Mouse (Mus musculus): ENCODE results near the gene Togaram2. TPM values are rescaled to one million over a fixed set of nuclear protein-coding genes. Genes with fewer than 3 reads are reported as not detected.
"Not testable (repeated sequence)": the region's sequence is repeated elsewhere in the genome, so short reads cannot be mapped to it uniquely, and the experiment has no call there.

Gene Togaram2
- polyA plus RNA-seq, 1 experiment = 0.06 TPM

DNA sequence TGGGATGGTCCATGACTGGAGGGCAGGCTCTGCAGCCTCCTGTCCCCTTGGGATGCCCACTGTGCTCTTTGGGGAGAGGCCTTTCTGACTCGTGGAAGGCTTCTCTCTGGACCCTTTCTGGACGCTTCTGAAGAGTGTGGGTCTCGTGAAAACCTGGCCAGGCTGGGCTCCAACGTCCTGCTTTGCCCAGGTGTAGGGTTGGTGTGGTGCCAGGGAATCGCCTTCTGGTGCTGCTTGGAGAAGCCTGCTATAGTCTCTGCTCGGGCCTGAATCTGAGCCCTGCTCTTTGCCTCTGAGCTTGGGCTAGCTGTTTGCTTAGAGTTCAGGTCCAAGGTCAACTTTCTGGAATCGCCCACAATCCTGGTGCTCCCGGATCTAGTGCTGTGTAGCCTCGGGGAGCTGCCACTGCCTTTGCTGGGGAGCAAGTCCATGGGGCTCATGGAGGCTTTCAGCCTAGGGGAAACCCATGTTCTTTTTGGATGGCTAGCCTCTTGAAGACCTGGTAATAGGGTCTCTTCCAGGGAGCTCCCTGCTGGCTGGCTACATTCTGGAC lies 76.6 kb downstream of the Togaram2 start:
- Histone ChIP-seq H3K4me3 (ENCODE audit: insufficient read depth, low read depth, low read length) (no peak overlapping the region), H3K4me1 (ENCODE audit: control insufficient read depth, insufficient read depth, low read length) (no peaks in the 10 kb centered on the region), H3K27ac (ENCODE audit: insufficient read depth, low read depth, low read length) (no peak overlapping the region), H3K36me3 (ENCODE audit: control insufficient read depth, insufficient read depth, low read length) (no peaks in the 10 kb centered on the region), H3K27me3 (replicated peaks; ENCODE audit: control insufficient read depth, insufficient read depth, low read length) (no peaks in the 10 kb centered on the region)
- 72% methylated on average over 9 of the region's 9 CpGs for WGBS
- TF ChIP-seq POLR2A (IDR thresholded peaks at IDR 0.05; ENCODE audit: low read depth, low read length) (no peak), CTCF (conservative IDR thresholded peaks at IDR 0.05; ENCODE audit: insufficient read depth, insufficient read length, low read depth, low read length) (no peak)
- no peak for DNase-seq

DNA sequence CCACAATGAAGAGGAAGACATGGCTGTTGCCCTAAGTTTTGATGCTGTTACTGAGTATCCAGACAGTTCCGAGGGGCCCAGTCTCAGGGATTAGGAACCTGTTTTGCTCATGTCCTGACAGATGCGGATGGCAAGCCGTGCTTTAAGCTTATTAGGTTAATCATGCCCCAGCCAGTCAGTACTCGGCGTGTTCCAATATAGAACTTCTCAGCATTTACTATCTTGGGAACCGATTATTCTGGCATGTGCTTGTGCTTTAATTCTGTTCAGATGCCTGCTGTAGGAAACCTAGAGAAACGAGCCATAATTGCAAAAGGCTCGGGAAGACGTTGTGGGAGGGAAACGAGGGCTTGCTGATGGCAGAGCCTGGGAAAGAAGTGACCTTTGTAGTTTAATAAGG lies 79.8 kb downstream of the Togaram2 start, which contains the start of gene Pcare:
Gene Pcare (minus strand): TSS at position 64 of the 400 bp plus-strand sequence.
- no peak for DNase-seq
- Histone ChIP-seq H3K4me3 (ENCODE audit: insufficient read depth, low read depth, low read length) (no peak within 1 kb of the TSS), H3K36me3 (ENCODE audit: control insufficient read depth, insufficient read depth, low read length) (no peaks in the 10 kb centered on the region), H3K27ac (ENCODE audit: insufficient read depth, low read depth, low read length) (no peak within 1 kb of the TSS), H3K4me1 (ENCODE audit: control insufficient read depth, insufficient read depth, low read length) (no peaks in the 10 kb centered on the region), H3K27me3 (replicated peaks; ENCODE audit: control insufficient read depth, insufficient read depth, low read length) (no peaks in the 10 kb centered on the region)
- TF ChIP-seq CTCF (conservative IDR thresholded peaks at IDR 0.05; ENCODE audit: insufficient read depth, insufficient read length, low read depth, low read length) (no peak), POLR2A (IDR thresholded peaks at IDR 0.05; ENCODE audit: low read depth, low read length) (no peak)
- 57% methylated on average over 10 of the region's 10 CpGs for WGBS

DNA sequence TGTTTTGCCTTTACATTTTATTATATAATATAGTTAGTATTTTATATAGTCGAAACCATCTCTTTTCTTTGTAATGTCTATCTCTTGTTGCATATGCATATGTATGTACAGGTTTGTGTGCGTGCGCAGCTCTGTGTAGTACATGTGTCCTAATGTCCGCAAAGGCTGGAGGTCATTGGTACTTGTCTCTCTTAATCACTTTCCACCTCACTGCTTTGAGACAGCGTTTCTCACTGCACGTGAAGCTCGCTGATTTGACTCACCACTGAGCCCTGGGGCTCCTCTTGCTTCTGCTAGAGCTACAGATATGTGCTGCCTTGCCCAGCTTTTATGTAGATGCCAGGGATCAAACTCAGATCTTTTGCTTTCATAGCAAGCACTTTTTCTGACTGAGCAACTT lies 87.5 kb downstream of the Togaram2 start:
- Histone ChIP-seq H3K27ac (ENCODE audit: insufficient read depth, low read depth, low read length) (no peak overlapping the region), H3K4me1 (ENCODE audit: control insufficient read depth, insufficient read depth, low read length) (no peaks in the 10 kb centered on the region), H3K36me3 (ENCODE audit: control insufficient read depth, insufficient read depth, low read length) (no peaks in the 10 kb centered on the region), H3K4me3 (ENCODE audit: insufficient read depth, low read depth, low read length) (no peak overlapping the region), H3K27me3 (replicated peaks; ENCODE audit: control insufficient read depth, insufficient read depth, low read length) (no peaks in the 10 kb centered on the region)
- DNase-seq = no peak
- TF ChIP-seq POLR2A (IDR thresholded peaks at IDR 0.05; ENCODE audit: low read depth, low read length) (no peak), CTCF (conservative IDR thresholded peaks at IDR 0.05; ENCODE audit: insufficient read depth, insufficient read length, low read depth, low read length) (no peak)
- 71% methylated on average over 7 of the region's 7 CpGs for WGBS

DNA sequence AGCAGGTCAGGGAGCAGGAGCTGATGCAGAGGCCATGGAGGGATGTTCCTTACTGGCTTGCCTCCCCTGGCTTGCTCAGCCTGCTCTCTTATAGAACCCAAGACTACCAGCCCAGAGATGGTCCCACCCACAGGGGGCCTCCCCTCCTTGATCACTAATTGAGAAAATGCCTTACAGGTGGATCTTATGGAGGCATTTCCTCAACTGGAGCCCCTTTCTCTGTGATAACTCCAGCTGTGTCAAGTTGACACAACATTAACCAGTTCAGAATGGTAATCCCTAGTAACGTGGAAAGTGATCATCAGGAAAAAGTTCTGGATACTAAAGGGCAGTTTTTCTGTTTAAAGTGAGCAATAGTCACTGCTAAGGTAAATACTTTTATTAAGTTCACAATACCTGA lies 95.1 kb downstream of the Togaram2 start, which contains the start of gene Clip4:
Gene Clip4 (plus strand): TSS at position 301 of the 400 bp plus-strand sequence.
- not testable (repeated sequence) for DNase-seq; H3K4me1 ChIP-seq (ENCODE audit: control insufficient read depth, insufficient read depth, low read length); H3K27me3 ChIP-seq (replicated peaks; ENCODE audit: control insufficient read depth, insufficient read depth, low read length); H3K4me3 ChIP-seq (ENCODE audit: insufficient read depth, low read depth, low read length); H3K27ac ChIP-seq (ENCODE audit: insufficient read depth, low read depth, low read length); H3K36me3 ChIP-seq (ENCODE audit: control insufficient read depth, insufficient read depth, low read length)
- WGBS = 77% methylated on average over 1 of the region's 1 CpGs

DNA sequence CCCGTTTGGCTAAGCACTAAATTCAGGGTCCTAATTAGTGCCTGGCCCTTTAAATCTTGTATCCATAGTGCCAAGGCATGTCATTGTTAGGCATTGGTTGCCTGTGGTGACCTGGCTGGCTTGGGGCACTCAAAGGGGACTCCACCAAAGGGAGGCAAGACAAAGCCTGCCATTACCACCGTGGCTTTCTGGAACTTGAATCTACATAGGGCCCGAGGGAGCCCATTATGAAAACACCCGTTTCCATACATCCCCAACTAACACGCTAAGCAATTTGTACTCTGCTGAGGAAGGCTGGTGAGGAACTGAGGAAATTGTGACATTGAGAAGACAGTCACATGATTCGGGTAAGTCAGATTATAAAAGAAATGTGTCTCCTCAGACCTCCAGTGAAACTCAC lies 96.5 kb downstream of the Togaram2 start:
- no peak overlapping the region for H3K4me3 ChIP-seq (ENCODE audit: insufficient read depth, low read depth, low read length)

DNA sequence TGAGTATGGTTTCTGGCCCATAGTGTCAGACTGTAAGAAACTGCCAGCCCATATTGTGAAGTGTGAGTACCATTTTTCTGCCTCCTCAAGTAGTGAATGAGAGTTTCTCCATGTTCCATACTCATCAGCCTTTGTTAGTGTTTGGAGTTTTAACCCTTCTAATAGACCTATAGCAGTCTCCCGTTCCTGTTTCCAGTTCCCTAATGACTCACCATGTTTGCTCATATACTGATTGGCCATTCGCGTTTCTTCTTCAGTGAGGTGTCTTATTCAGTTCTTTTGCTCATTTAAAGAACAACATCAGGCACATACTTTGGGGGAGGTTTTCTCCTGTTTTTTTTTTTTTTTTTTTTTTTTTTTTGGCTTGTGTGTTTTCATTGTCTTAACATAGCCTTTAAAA lies 97.6 kb downstream of the Togaram2 start:
- DNase-seq = no peak
- TF ChIP-seq CTCF (conservative IDR thresholded peaks at IDR 0.05; ENCODE audit: insufficient read depth, insufficient read length, low read depth, low read length) = no peak
- no peak overlapping the region for H3K27ac ChIP-seq (ENCODE audit: insufficient read depth, low read depth, low read length)
- WGBS = 92% methylated on average over 3 of the region's 3 CpGs
- no peaks in the 10 kb centered on the region for H3K4me1 ChIP-seq (ENCODE audit: control insufficient read depth, insufficient read depth, low read length)
- H3K36me3 ChIP-seq (ENCODE audit: control insufficient read depth, insufficient read depth, low read length) = no peaks in the 10 kb centered on the region
- H3K27me3 ChIP-seq (replicated peaks; ENCODE audit: control insufficient read depth, insufficient read depth, low read length) = no peaks in the 10 kb centered on the region
- no peak overlapping the region for H3K4me3 ChIP-seq (ENCODE audit: insufficient read depth, low read depth, low read length)

More for the DNA sequence above, 96.5 kb downstream of the Togaram2 start:
- H3K4me1 ChIP-seq (ENCODE audit: control insufficient read depth, insufficient read depth, low read length) = no peaks in the 10 kb centered on the region
- 47% methylated on average over 6 of the region's 6 CpGs for WGBS
- H3K36me3 ChIP-seq (ENCODE audit: control insufficient read depth, insufficient read depth, low read length) = no peaks in the 10 kb centered on the region
- DNase-seq = no peak
- H3K27me3 ChIP-seq (replicated peaks; ENCODE audit: control insufficient read depth, insufficient read depth, low read length) = no peaks in the 10 kb centered on the region
- H3K27ac ChIP-seq (ENCODE audit: insufficient read depth, low read depth, low read length) = no peak overlapping the region
- TF ChIP-seq CTCF (conservative IDR thresholded peaks at IDR 0.05; ENCODE audit: insufficient read depth, insufficient read length, low read depth, low read length) (no peak), POLR2A (IDR thresholded peaks at IDR 0.05; ENCODE audit: low read depth, low read length) (no peak)

DNA sequence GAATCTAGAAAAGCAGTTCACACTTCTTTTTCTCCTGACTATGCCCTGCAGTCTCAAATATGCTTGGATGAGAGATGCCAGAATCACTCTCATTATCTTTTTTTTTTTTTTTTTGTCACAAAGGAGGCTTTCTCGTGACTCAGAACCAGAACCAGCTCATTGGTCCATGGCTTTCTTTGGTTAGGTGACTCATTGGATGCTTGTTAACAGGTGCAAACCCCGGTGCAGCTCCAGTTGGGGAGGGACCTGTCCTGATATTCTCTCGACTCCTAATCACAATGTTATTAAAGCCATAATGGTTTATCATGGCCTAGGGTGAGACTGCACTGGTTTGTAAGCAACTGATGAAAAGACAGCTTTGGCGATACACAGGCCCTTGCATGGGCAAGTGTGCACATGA lies 101.1 kb downstream of the Togaram2 start:
- Histone ChIP-seq H3K36me3 (ENCODE audit: control insufficient read depth, insufficient read depth, low read length) (no peaks in the 10 kb centered on the region), H3K27me3 (replicated peaks; ENCODE audit: control insufficient read depth, insufficient read depth, low read length) (no peaks in the 10 kb centered on the region), H3K4me3 (ENCODE audit: insufficient read depth, low read depth, low read length) (no peak overlapping the region), H3K27ac (ENCODE audit: insufficient read depth, low read depth, low read length) (no peak overlapping the region), H3K4me1 (ENCODE audit: control insufficient read depth, insufficient read depth, low read length) (no peaks in the 10 kb centered on the region)
- no peak for TF ChIP-seq POLR2A (IDR thresholded peaks at IDR 0.05; ENCODE audit: low read depth, low read length)
- TF ChIP-seq CTCF (conservative IDR thresholded peaks at IDR 0.05; ENCODE audit: insufficient read depth, insufficient read length, low read depth, low read length) = no peak
- no peak for DNase-seq
- WGBS = 59% methylated on average over 4 of the region's 4 CpGs

DNA sequence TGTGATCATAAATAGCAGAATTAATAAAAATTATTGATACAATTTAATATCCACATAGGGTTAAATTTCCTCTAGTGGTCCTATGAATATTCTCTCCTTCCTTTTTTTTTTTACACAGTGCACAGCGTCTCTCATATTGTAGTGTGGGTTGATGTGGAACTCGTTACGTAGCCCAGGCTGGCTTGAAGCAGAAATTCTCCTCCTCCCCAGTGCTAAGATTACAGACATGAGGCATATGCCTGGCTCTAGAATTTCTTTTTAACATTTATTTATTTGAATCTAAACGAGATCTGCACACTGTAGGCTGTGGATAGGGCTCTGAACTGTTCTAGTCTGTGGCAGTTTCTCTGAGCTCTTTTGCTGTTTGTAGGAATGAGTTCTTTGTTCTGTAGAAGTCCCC lies 102.2 kb downstream of the Togaram2 start:
- Histone ChIP-seq H3K4me1 (ENCODE audit: control insufficient read depth, insufficient read depth, low read length) (no peaks in the 10 kb centered on the region), H3K27ac (ENCODE audit: insufficient read depth, low read depth, low read length) (no peak overlapping the region), H3K4me3 (ENCODE audit: insufficient read depth, low read depth, low read length) (no peak overlapping the region), H3K27me3 (replicated peaks; ENCODE audit: control insufficient read depth, insufficient read depth, low read length) (no peaks in the 10 kb centered on the region), H3K36me3 (ENCODE audit: control insufficient read depth, insufficient read depth, low read length) (no peaks in the 10 kb centered on the region)
- TF ChIP-seq CTCF (conservative IDR thresholded peaks at IDR 0.05; ENCODE audit: insufficient read depth, insufficient read length, low read depth, low read length) (no peak), POLR2A (IDR thresholded peaks at IDR 0.05; ENCODE audit: low read depth, low read length) (no peak)
- 74% methylated on average over 4 of the region's 4 CpGs for WGBS
- no peak for DNase-seq
